Mouse (Mus musculus): Measurements from ENCODE around the gene Vmn1r230. TPM values are rescaled to one million over a fixed set of nuclear protein-coding genes. Genes with fewer than 3 reads are reported as not detected.

Vmn1r230 gene
- polyA plus RNA-seq (2015; fragmentation: Nextera tagmentation; extraction: Ambion mirVana): not detected in 2 replicates

GRCm38 (mm10) chr17:20840144-20840543, at the start of gene Vmn1r230:
Vmn1r230 (plus strand) TSS chr17:20840444.
- no peak within 1 kb of the TSS for H3K9ac ChIP-seq (ENCODE audit: low read depth, low read length)
- ATAC-seq: no peak
- no peak within 1 kb of the TSS for H3K4me2 ChIP-seq (replicated peaks; ENCODE audit: low read depth)
- H3K36me3 ChIP-seq (ENCODE audit: control insufficient read depth, insufficient read depth): no peaks in the 10 kb centered on the region
- no peak within 1 kb of the TSS for H3K27ac ChIP-seq (ENCODE audit: low read depth, low read length)
- H3K4me1 ChIP-seq (replicated peaks; ENCODE audit: control insufficient read depth, insufficient read depth, low read length): no peaks in the 10 kb centered on the region
- H3K9me3 ChIP-seq (ENCODE audit: control insufficient read depth): no peaks in the 10 kb centered on the region
- H3K27me3 ChIP-seq (replicated peaks; ENCODE audit: control insufficient read depth, insufficient read depth, low read length): no peaks in the 10 kb centered on the region
- 2% methylated on average over 1 of the region's 1 CpGs for WGBS
- no peak for TF ChIP-seq CTCF (IDR thresholded peaks at IDR 0.05; ENCODE audit: low read depth)
- H3K4me3 ChIP-seq (ENCODE audit: low read depth, low read length): no peak within 1 kb of the TSS

GRCm38 (mm10) chr17:20811255-20811654, 29.0 kb upstream of the Vmn1r230 start, which contains the start of gene Vmn1r229:
Vmn1r229 (plus strand) TSS chr17:20811555.
- no peak within 1 kb of the TSS for H3K4me2 ChIP-seq (replicated peaks; ENCODE audit: low read depth)
- H3K9me3 ChIP-seq (ENCODE audit: control insufficient read depth): no peaks in the 10 kb centered on the region
- no peak for ATAC-seq
- H3K9ac ChIP-seq (ENCODE audit: low read depth, low read length): no peak within 1 kb of the TSS
- 56% methylated on average over 1 of the region's 1 CpGs for WGBS
- no peak within 1 kb of the TSS for H3K27ac ChIP-seq (ENCODE audit: low read depth, low read length)
- H3K36me3 ChIP-seq (ENCODE audit: control insufficient read depth, insufficient read depth): no peaks in the 10 kb centered on the region
- H3K27me3 ChIP-seq (replicated peaks; ENCODE audit: control insufficient read depth, insufficient read depth, low read length): no peaks in the 10 kb centered on the region
- H3K4me3 ChIP-seq (ENCODE audit: low read depth, low read length): no peak within 1 kb of the TSS
- TF ChIP-seq CTCF (IDR thresholded peaks at IDR 0.05; ENCODE audit: low read depth): no peak
- no peaks in the 10 kb centered on the region for H3K4me1 ChIP-seq (replicated peaks; ENCODE audit: control insufficient read depth, insufficient read depth, low read length)

Other genes starting within 250 kb of the Vmn1r230 start
- gene Vmn2r110, start 244.0 kb upstream of the Vmn1r230 start, polyA plus RNA-seq (2015; fragmentation: Nextera tagmentation; extraction: Ambion mirVana): not detected in 2 replicates
- not detected in 2 replicates for gene Fpr-rs3, start 215.6 kb upstream of the Vmn1r230 start, polyA plus RNA-seq (2015; fragmentation: Nextera tagmentation; extraction: Ambion mirVana)
- gene Vmn1r226, start 157.6 kb upstream of the Vmn1r230 start, polyA plus RNA-seq (2015; fragmentation: Nextera tagmentation; extraction: Ambion mirVana): not detected in 2 replicates
- gene Vmn1r227, start 110.6 kb upstream of the Vmn1r230 start, polyA plus RNA-seq (2015; fragmentation: Nextera tagmentation; extraction: Ambion mirVana): not detected in 2 replicates
- not detected in 2 replicates for gene Vmn1r228, start 54.3 kb upstream of the Vmn1r230 start, polyA plus RNA-seq (2015; fragmentation: Nextera tagmentation; extraction: Ambion mirVana)
- not detected in 2 replicates for gene Vmn1r229, start 28.9 kb upstream of the Vmn1r230 start, polyA plus RNA-seq (2015; fragmentation: Nextera tagmentation; extraction: Ambion mirVana)
- not detected in 2 replicates for gene Vmn1r231, start 64.6 kb downstream of the Vmn1r230 start, polyA plus RNA-seq (2015; fragmentation: Nextera tagmentation; extraction: Ambion mirVana)
- not detected in 2 replicates for gene Vmn1r232, start 79.3 kb downstream of the Vmn1r230 start, polyA plus RNA-seq (2015; fragmentation: Nextera tagmentation; extraction: Ambion mirVana)
- gene Ppp2r1a, start 104.9 kb downstream of the Vmn1r230 start, polyA plus RNA-seq (2015; fragmentation: Nextera tagmentation; extraction: Ambion mirVana): 172 and 178 TPM in 2 replicates
- gene Vmn1r233, start 156.0 kb downstream of the Vmn1r230 start, polyA plus RNA-seq (2015; fragmentation: Nextera tagmentation; extraction: Ambion mirVana): not detected in 2 replicates
- gene Zfp160, start 168.5 kb downstream of the Vmn1r230 start, polyA plus RNA-seq (2015; fragmentation: Nextera tagmentation; extraction: Ambion mirVana): 5.8 and 7.9 TPM in 2 replicates

Data from intestine, postnatal 0 days (tissue).